Mouse (Mus musculus) lung, postnatal 14 days (tissue): ENCODE results near the gene Rictor.
A peak's percentile ranks its signal among the peaks of the same experiment; 100 is the strongest.
"Not testable (repeated sequence)": the region's sequence is repeated elsewhere in the genome, so short reads cannot be mapped to it uniquely, and the experiment has no call there.

Source experiments
- DNase-seq: peaks from one replicate; pipeline ENCODE4 v3.0.0; 2021

Rictor gene

DNA sequence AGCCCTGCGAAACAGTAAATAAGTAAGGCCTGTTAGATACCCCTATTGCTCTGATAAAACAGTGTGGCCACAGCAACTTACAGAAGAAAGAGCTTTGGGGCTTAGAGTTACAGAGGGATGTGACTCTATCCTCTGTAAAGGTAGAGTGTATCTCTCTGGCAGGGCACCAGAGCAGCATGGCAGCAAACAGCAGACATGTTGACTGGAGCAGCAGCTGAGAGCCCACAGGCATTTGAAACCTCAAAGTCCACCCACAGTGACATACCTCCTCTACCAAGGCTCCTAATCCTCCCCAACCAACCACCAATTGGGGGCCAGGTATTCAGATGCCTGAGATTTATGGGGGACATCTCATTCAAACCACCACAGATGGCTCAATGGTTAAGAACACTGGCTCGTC, 31.0 kb downstream of the Rictor start:
- no peak for DNase-seq

DNA sequence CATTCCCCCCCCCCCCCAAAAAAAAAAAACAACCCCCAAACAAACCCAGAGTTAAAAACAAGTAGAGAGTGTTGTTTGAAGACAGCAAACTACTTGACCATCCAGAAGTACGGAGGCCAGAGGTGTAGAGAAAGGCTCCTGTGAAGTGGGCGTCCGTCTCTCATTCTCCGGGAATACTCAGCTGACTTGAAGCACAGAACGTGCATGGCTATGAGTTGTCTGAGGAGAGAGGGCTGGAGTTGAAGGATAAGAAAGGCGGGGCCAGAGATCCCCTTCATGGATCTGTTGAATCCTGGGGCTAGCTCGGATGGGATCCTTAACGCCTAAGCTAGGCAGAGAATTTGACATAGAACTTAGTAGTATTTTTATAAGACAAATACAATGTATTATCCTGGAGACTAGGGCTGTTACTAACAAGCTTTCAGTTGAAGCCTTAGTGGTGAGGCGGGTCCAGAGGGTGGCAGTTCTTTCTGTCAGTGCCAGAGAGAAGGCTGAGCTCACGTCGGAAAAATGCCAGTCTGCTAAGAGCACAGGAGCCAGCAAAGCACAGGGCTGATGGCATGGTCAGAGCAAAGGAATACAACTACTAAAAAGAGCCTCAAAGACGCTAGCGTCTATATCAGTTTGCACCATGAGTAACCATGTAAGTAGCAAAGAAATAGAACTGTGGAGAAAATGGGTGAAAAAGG, 34.3 kb downstream of the Rictor start:
- peak; percentile 20 for DNase-seq

- no peak for DNase-seq
These were observed 35.5 kb downstream of the Rictor start for GRCm38 (mm10) chr15:6743723-6744122.

GRCm38 (mm10) chr15:6746301-6746983, 38.3 kb downstream of the Rictor start:
- not testable (repeated sequence) for DNase-seq

DNA sequence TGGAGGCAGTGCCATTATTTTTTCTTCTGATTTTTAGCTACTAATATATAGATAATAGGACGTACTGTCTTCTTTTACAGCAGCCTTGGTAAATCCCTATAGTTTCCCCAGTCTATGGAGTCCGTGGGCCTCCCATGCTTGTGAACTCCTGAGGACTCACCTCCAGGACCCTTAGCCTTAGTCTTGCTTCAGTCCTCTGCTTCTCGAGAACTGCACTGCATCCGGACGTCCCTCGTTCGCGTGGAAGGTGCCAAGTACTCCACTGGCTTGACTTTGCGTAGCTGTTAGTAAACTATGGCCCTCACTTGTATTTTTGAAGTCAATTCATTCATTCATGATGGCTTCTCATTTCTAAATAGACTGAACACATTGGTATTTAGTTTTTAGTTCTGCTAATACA, 38.8 kb downstream of the Rictor start:
- no peak for DNase-seq

DNA sequence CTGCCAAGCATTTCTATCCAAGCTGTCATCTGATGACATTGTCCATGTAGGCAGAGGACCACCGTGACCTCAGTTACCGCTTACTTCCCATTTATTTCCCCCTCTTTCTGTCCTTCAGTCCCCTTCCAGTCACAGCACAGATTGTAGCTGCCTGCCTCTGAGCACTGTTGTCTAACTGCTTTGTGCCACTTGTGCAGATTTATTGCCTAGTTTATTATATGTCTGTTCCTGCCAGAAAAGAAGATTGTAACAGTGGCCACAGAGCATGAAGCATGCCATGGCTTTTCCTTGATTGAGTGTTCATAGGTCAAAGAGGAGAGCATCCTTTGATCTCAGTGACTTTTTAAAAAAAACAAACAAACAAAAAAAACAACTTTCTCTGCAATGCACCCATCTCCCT, 46.2 kb downstream of the Rictor start:
- no peak for DNase-seq

GRCm38 (mm10) chr15:6772265-6772664, 64.1 kb downstream of the Rictor start:
- DNase-seq: no peak

DNA sequence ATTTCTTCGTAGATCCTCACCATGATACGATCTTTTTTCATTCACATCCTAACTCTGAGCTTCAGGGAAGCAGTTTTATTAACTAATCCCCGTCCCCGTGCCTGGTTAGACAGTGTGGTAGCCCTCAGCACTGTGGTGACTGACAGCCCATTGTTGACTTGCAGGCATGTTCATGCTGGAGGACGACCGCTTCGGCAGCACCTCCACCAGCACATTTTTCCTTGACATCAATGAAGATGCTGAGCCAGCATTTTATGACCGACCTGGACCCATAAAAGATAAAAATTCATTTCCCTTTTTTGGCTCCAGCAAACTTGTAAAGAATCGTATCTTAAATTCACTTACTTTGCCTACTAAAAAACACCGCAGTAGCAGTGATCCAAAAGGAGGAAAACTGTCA, 78.0 kb downstream of the Rictor start:
- DNase-seq: no peak

DNA sequence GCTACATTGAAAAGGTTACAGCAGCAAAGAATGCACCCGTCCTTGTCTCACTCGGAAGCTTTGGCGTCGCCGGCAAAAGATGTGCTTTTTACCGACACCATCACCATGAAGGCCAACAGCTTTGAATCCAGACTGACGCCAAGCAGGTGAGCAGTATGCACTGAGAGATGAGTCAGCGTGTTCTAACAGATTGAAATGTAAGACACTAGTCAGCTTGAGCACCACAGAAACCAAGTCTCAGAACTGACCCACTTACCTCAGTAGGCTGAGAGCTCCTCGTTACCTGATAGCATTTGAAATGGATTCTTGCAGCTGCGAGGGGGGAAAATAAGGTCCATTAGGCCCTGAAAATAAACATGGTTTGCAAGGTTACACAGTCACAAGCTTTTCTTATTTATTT, 79.1 kb downstream of the Rictor start:
- no peak for DNase-seq

DNA sequence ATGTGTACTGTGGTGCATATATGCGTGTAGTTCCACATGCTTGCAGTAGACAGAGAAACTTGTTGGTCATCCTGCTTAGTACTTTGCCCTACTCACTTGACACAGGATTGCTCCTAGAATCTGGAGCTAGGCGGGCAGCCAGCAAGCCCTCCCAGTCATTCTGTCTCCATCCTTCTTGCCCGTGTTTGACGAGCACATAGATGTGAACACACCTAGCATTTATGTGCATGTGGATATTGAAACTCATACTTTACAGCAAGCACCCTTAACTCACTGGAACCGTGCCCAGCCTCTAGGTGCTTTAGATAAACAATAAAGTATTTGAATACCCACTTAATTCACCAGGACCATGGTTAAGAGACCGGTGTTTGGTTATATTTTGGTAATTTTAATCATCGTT, 81.8 kb downstream of the Rictor start:
- peak; percentile 9 for DNase-seq

GRCm38 (mm10) chr15:6791648-6792047, 83.5 kb downstream of the Rictor start:
- DNase-seq: peak; percentile 7

DNA sequence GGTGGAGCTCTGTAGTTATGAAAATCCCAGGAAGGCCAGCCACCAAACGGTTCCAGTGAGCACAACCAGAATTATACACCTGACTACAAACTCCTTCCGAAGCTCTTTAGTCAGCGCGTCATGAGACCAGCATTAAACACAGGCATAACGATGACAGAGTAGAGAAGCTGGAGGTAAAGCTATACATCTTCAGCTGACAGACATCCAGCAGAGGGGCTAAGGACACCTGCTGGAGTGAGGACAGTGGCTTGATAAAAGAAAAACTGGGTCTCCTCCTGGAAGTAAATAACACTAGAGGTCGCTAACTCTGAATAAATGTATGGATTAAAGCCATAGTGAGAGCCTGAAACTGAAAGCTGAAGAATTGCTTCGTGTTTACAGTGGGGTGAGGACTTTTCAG, 84.7 kb downstream of the Rictor start:
- DNase-seq: no peak

GRCm38 (mm10) chr15:6801212-6801611, 93.0 kb downstream of the Rictor start:
- not testable (repeated sequence) for DNase-seq

DNA sequence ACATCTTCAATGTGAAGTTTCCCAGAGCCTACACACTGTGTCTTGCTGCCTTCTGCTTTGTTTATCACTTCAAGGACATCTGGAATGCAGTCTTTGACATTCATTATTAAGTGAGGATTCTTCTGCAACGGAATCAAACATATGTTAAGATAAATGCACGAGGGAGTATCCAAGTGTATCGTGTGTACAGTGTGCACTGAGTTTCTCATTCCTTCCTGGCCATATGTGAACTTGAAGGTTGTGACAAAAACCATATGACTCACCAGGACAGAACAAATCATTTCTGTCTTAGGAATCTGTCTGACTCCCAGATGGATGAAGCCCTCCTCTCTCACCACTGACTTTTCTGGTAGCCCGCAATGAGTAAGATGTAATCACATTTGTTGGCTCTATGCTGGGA, 107.6 kb downstream of the Rictor start:
- DNase-seq: no peak

DNA sequence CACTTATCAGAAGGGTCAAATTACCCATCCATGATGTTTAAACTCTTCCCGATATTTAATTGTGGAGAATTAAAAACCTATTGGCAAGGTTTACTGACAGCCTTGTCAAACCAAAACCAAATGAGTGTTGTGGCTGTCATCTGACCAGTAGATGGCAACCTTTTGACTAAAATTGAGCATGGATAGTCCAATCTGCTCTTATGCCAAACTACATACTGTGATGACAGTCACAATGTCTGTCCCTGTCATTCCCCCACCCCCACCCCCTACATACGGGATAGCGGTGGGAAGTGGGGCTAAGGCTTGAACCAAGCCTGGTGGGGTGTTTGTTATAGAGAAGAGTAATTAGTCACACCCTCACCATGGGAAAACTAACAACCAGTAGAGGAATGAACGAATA, 132.0 kb downstream of the Rictor start:
- no peak for DNase-seq

- no peak for DNase-seq
These were observed 141.7 kb downstream of the Rictor start for GRCm38 (mm10) chr15:6849851-6850250.
